Mouse (Mus musculus) kidney, postnatal 36 days (tissue): ENCODE results near the gene Dscam.
A peak's percentile ranks its signal among the peaks of the same experiment; 100 is the strongest.

ENCODE experiments used
- DNase-seq, 2 experiments: peaks; one replicate each; pipeline ENCODE4 v3.0.0; 2021 to 2022; ENCODE audit warnings: mixed read lengths in 2 of 2

Dscam gene

DNA sequence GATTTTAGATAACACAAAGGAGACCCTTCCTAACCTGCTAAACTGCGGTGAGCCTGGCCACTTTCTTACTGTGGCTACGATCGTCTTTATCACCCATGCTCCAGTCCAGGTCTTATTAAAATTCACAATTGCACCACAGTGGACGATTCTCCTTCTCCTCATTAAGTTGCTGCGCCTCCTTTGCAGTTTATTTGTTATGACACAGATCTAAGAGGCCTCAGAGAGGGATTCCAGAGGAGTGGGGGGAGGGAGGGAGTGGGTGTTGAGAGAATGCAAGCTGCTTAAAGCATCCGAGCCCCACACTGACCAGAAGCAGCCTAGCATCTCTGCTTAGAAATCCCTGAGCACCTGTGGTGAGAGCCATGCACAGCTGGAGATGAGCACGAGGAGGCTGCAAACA is 413.6 kb downstream of the Dscam start:
- no peak for DNase-seq

- DNase-seq: no peak
Observed at GRCm38 (mm10) chr16:96754971-96755504, 415.5 kb downstream of the Dscam start.

- no peak for DNase-seq
Observed at GRCm38 (mm10) chr16:96754381-96754780, 416.2 kb downstream of the Dscam start.

DNA sequence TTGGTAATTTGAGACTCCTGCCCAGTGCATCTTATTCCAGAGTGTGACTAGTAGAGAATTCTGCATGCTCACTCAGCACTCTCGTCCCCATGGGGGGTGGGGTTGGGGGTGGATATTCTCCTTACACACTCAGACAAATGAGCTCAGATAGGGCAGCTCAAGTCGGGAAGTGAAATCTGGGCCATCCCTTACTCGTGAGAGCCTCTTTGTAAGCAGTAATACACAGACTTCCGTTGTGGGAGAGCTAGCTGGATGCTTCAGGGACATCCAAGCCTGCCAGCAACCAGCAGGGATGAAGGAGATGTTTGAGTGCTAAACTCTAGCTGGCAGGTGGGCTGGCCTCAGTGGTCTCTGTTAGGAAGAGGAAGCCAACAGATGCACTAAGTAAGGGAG is 416.8 kb downstream of the Dscam start:
- no peak for DNase-seq

DNA sequence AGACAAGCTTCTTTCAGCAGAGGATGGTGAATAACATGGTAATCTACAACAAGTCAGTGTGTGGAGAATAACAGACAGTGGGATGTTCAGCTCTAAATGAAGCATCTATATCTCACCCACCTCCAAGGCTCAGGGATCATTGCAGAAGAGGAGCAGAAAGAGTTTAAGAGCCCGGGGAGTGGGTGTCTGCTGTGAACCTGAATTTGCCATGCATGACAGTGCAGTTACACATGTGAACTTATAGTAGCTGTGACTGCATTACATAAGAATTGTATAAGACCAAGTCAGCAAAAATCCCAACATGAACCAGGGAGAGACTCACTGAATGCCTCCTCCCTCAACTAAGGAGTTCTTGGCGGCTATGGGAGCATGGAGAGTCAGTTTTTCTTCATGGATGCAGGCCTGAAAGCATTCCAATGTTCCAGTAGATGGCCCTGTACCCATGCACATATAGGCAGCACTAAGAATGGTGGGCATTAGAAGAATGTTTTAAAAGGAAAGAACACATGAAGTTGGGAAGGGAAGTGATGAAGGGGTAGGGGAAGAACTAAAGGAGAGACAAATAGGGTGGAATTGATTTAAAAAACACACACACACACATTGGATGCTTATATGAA is 417.3 kb downstream of the Dscam start:
- DNase-seq: no peak

DNA sequence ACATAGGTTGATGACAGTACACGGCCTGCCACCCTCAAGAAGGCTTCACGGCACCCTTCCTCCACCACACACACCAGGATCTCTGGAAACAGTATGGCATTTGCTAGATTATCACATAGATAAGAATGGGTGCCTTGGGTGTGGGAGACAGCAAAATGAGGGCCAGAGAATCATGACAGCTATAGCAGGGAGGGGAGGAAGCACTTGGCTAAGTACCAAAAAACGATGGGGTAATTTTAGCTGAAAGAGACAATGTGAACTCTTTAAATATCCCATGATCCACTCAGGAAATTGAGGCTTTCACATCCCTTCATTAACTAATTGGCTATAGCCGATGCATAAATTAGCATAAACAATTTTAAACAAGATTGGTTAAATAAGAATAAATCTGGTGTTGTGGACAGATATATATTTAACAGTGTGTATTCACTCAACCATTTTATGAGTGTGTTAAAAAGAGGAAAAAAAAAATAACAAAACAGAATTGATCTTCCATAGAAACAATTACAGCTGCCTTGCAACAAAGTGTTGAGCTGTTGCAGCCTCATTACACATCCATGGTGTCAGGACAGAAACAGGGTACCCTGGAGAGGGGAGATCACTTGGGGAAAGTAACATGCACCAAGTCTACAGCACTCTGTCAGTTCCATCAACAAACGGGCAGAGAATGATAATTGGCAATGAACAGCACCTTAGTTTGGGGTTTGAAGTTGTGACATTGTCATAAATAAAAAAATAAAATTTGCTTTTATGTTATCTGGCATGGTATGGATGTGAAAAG is 427.9 kb downstream of the Dscam start:
- no peak for DNase-seq

GRCm38 (mm10) chr16:96741336-96741735 is 429.2 kb downstream of the Dscam start:
- DNase-seq: no peak

GRCm38 (mm10) chr16:96740073-96741055 is 430.2 kb downstream of the Dscam start:
- DNase-seq: no peak

DNA sequence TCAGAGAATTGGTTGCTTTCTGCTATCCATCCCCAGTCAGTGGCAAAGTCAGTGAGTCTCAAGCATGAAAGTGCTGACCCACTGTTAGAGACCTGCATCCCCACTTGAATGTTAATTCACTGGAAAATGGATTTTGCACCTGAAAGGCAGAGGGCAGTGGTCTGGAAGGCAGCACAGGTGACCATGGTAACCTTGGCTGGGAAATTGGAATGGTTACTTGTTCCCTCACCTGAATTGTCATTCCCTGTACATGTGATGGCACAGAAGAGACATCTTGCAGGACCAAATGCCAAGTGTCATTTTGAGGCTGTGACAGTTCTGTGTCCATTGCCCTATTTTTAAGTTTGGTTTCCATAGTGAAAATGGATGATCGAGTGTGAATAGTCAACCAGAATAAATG is 434.1 kb downstream of the Dscam start:
- no peak for DNase-seq

DNA sequence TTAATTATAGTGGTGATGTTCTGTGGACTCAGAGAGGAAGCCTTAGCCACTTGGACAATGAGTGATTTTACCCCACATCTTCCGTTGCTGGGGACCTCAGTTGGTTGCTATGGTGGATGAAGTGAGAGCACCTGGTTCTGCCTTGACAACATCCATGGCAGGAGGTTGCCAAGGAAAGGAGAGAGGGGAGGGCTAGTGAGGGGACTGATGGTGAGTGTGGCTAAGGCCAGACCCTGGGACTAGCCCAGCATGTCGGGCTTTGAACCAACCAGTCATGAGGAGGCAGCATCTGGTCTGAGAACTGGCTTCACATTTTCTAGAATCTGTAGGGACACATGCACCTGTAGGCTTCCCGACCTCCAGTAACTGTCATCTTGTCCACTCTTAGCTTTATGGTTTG is 439.7 kb downstream of the Dscam start:
- no peak for DNase-seq

DNA sequence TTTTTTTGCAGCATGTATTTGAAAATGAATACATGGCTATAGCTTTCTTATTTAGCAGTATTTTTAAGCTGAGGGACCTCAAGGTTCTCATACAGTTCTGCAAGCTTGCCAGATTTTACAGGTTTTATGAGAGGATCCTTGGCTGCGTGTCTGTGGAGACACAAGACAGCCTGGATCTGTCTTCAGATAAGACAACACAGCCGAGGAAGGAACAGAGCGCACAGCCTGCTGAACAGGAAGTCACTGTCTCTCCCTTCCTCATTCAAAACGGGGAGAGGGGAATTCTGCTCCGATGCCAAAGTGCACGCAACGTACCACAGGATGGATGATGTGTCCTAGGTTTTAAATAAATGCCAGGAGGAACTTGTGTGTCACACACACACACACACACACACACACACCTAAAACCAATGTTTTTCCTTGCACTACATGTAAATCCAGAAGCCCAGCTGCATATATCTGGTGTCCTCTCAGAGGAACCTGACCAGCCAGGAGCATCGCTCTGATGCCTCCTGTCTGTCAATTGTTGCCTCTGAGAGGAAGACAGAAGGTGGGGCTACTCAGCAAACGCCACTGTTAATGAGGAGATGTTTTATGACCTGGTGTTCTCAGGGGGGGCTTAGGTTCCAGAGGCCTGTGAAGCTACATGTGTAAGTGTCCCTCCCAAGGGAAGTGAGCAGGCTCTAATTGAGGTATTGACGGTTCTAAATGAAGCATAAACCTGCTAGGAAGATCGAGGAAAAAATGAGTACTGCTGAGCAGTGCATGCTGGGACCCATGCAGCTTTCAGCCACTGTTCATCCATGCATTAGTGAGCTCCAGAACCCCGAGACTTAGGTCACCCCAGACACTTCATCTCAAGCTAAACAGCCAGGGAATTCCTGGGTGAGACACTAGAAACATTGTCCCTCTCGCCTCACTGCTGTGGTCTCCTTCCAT is 442.4 kb downstream of the Dscam start:
- no peak for DNase-seq

DNA sequence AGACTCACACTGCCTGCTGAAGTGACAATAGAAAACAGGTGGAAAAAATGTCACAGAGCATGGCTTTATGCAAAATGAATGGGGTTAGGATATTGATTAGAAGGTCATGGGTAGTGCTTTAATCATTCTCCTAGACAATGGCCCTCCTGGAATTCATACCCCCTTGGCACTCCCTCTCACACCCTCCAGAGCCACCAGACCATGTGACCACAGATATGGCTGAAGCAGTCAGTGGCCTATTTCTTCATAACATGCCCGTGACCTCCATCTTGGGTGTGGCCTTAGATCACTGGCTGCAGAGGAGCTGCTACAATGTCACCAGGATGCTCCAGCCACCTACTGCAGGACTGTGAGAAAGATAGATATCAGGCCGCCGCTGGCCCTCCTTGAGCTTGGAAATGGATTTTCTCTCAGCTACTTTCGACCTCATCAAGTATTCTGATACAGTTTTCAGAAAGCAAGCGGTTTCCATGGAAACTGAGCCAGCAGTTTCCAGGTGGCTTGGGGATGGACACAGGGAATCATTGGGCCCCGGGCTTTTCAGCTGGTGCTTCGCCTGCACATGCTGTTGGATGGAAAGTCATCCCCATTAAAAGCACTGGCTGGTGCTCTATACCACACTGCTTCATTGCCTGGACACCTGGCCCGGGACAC is 445.4 kb downstream of the Dscam start:
- no peak for DNase-seq

DNA sequence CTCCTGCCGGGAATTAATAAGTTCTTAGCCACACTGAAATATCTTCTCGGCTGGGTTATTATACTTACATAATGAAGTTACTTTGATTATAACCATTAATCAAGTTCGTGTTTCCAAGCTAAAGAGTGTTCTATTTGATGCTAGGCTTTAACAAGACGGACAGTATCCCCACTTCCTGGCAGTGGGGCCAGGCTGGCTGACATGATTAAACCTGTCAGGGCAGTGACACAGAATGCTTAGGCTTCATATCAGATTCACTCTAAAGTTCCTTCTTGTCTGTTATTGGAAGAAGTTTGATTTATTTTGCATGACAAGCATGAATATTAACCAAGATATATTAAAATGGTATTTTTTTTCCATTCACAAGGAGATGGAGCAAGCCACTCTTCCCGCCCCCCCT is 446.0 kb downstream of the Dscam start:
- no peak for DNase-seq

DNA sequence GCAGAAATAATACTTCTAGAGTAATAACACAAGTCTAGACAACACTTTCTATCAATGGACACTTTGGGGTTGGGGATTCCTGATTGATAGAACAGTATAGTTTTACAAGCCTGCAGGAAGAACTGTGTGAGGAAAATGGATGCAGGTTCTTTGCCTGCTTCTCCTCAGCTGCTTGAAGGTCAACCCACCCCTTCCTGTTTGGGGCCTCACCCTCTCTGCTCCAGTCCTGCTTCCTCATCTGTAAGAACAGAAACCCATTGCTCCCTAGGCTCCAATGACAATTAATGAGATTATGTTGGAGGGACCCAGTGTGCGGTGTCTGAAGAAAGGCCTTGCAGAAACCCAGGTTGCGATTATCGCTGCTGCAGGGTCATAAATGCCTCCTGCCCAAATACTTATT is 446.4 kb downstream of the Dscam start:
- no peak for DNase-seq

DNA sequence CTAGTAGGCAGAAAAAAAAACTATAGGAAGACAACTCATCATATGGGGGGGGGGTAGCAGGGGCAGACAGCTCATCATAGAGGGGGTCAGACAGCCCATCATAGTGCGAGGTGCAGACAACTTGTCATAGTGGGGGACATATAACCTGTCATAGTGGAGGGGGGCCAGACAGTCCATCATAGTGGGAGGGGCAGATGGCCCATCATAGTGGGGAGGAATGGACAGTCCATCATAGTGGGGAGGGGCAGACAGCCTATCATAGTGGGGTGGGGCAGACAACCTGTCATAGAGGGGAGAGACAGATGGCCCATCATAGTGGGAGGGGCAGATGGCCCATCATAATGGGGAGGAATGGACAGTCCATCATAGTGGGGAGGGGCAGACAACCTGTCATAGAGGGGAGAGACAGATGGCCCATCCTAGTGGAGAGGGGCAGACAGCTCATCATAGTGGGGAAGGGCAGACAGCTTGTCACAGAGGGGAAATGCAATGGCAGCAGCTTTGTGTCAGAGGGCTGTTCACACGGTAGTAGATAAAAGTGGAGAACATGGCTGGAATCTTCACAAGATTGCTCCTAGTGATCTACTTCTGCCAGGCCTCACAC is 447.4 kb downstream of the Dscam start:
- DNase-seq: no peak

- DNase-seq: no peak
Observed at GRCm38 (mm10) chr16:96722135-96722534, 448.4 kb downstream of the Dscam start.

DNA sequence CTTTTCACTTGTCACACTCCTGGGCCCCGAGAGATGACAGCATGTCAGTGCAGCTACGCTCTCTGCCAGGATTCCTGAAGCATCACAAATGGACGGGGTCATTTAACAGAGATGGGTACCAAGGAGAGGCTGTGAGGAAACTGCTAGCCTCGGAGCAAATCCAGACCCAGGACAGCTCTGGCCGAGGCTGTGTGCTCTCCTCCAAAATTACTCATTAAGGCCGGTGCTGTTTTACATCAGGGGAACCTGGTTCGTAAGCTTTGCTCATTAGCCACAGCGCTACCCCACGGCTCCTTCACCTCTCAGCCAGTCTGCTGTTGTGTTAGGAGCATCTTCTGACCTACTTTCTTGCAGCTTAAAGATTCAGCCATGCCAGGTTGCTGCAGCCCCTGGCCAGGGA is 449.3 kb downstream of the Dscam start:
- DNase-seq: no peak

DNA sequence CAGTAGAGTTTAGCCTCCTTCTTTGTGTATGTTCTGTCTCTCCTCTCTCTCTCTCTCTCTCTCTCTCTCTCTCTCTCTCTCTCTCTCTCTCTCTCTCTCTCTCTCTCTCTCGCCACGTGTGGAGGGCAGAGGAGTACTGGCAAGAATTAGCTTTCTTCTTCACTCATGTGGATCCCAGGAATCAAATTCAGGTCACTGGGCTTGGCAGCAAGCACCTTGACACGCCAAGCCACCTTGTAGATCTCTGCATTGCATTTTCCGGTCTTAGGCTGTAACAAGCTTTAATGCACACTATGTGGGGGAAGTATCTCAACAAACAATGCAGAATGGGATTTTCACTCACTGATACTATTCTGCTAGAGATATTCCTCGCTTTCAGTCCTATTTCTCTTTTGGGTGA is 449.9 kb downstream of the Dscam start:
- no peak for DNase-seq

GRCm38 (mm10) chr16:96718221-96718620 is 452.3 kb downstream of the Dscam start:
- DNase-seq: peak in 1 of 2 experiments; percentile 5

- DNase-seq: no peak
Observed at GRCm38 (mm10) chr16:96716633-96717032, 453.9 kb downstream of the Dscam start.

DNA sequence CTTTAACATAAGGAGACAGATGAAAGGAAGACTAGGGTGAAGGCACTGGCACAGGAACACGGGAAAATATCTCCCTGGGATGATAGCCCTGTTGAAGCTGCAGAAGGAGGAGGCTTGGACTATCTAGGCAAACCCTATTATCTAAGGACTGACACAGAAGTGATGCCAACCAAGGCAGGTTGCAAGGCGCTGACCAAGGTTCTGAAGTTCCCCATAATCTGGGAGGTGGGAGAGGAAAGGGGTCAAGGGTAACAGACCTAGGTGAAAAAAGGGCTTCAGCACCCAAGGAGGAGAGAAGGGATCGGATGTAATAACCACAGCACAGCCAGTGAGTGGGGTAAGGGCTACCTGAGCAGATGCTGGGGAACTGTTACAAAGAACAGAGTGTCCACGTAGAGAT is 458.6 kb downstream of the Dscam start:
- no peak for DNase-seq
